Mouse (Mus musculus): Measurements from ENCODE around the gene Gdpgp1. TPM values are rescaled to one million over a fixed set of nuclear protein-coding genes. Genes with fewer than 3 reads are reported as not detected.

Gdpgp1 gene
- polyA plus RNA-seq, 1 experiment from 2014 or later, result 3.7 TPM

- Histone ChIP-seq H3K9ac (peak overlapping the region; percentile 83), H3K27me3 (replicated peaks) (no peaks in the 10 kb centered on the region), H3K27ac (replicated peaks) (peak overlapping the region; percentile 61), H3K36me3 (peaks cover 17% of the 10 kb centered on the region), H3K4me3 (peak overlapping the region; percentile 78), H3K4me1 (peaks cover 21% of the 10 kb centered on the region), H3K9me3 (no peaks in the 10 kb centered on the region), H3K4me2 (peak overlapping the region; percentile 93)
- ATAC-seq (ENCODE audit: extremely low read depth, insufficient number of reproducible peaks, low FRiP score, low TSS enrichment), result peak; percentile 9; the same call in 1 of the 2 replicates
- WGBS, result 1% methylated on average over 29 of the region's 29 CpGs
Observed at GRCm38 (mm10) chr7:80231971-80232488, 635 bp upstream of the Gdpgp1 start.

GRCm38 (mm10) chr7:80233799-80234198 is 1.1 kb downstream of the Gdpgp1 start:
- ATAC-seq (ENCODE audit: extremely low read depth, insufficient number of reproducible peaks, low FRiP score, low TSS enrichment), result no peak
- H3K9me3 ChIP-seq, result no peaks in the 10 kb centered on the region
- H3K4me3 ChIP-seq, result peak overlapping the region; percentile 78
- H3K36me3 ChIP-seq, result peaks cover 8% of the 10 kb centered on the region
- H3K4me2 ChIP-seq, result peak overlapping the region; percentile 93
- WGBS, result 62% methylated on average over 9 of the region's 9 CpGs
- H3K27me3 ChIP-seq (replicated peaks), result no peaks in the 10 kb centered on the region
- H3K9ac ChIP-seq, result peak overlapping the region; percentile 81
- peaks cover 21% of the 10 kb centered on the region for H3K4me1 ChIP-seq
- H3K27ac ChIP-seq (replicated peaks), result no peak overlapping the region

GRCm38 (mm10) chr7:80238542-80238941 is 5.9 kb downstream of the Gdpgp1 start:
- H3K27me3 ChIP-seq (replicated peaks), result no peaks in the 10 kb centered on the region
- no peaks in the 10 kb centered on the region for H3K9me3 ChIP-seq
- peaks cover 6% of the 10 kb centered on the region for H3K4me1 ChIP-seq
- no peak overlapping the region for H3K9ac ChIP-seq
- WGBS, result 84% methylated on average over 10 of the region's 10 CpGs
- H3K4me2 ChIP-seq, result no peak overlapping the region
- peaks cover 33% of the 10 kb centered on the region for H3K36me3 ChIP-seq
- no peak for ATAC-seq (ENCODE audit: extremely low read depth, insufficient number of reproducible peaks, low FRiP score, low TSS enrichment)
- H3K27ac ChIP-seq (replicated peaks), result no peak overlapping the region
- no peak overlapping the region for H3K4me3 ChIP-seq

GRCm38 (mm10) chr7:80241661-80242060 is 9.0 kb downstream of the Gdpgp1 start:
- WGBS, result 76% methylated on average over 4 of the region's 4 CpGs
- ATAC-seq (ENCODE audit: extremely low read depth, insufficient number of reproducible peaks, low FRiP score, low TSS enrichment), result no peak
- H3K9ac ChIP-seq, result no peak overlapping the region
- H3K4me2 ChIP-seq, result no peak overlapping the region
- H3K4me3 ChIP-seq, result no peak overlapping the region
- H3K36me3 ChIP-seq, result peaks cover 33% of the 10 kb centered on the region
- peaks cover 3% of the 10 kb centered on the region for H3K4me1 ChIP-seq
- H3K9me3 ChIP-seq, result no peaks in the 10 kb centered on the region
- H3K27ac ChIP-seq (replicated peaks), result no peak overlapping the region
- no peaks in the 10 kb centered on the region for H3K27me3 ChIP-seq (replicated peaks)

- Histone ChIP-seq H3K36me3 (peaks cover 16% of the 10 kb centered on the region), H3K9me3 (no peaks in the 10 kb centered on the region), H3K27ac (replicated peaks) (no peak overlapping the region), H3K4me3 (no peak overlapping the region), H3K4me1 (peaks cover 8% of the 10 kb centered on the region), H3K27me3 (replicated peaks) (no peaks in the 10 kb centered on the region), H3K9ac (no peak overlapping the region), H3K4me2 (no peak overlapping the region)
- WGBS, result 89% methylated on average over 4 of the region's 4 CpGs
- no peak for ATAC-seq (ENCODE audit: extremely low read depth, insufficient number of reproducible peaks, low FRiP score, low TSS enrichment)
Observed at GRCm38 (mm10) chr7:80244851-80245250, 12.2 kb downstream of the Gdpgp1 start.

- ATAC-seq (ENCODE audit: extremely low read depth, insufficient number of reproducible peaks, low FRiP score, low TSS enrichment), result peak; percentile 98
- 0% methylated on average over 48 of the region's 48 CpGs for WGBS
- Histone ChIP-seq H3K4me2 (peak within 1 kb of the TSS; percentile 74), H3K4me1 (peaks cover 8% of the 10 kb centered on the region), H3K9me3 (no peaks in the 10 kb centered on the region), H3K9ac (peak within 1 kb of the TSS; percentile 85), H3K4me3 (peak within 1 kb of the TSS; percentile 66), H3K36me3 (0 out of 2 replicates have a peak, but pooled peaks cover 2% of the 10 kb centered on the region), H3K27ac (replicated peaks) (peak within 1 kb of the TSS; percentile 82), H3K27me3 (replicated peaks) (no peaks in the 10 kb centered on the region)
Observed at GRCm38 (mm10) chr7:80246148-80246721, 13.6 kb downstream of the Gdpgp1 start, which contains the start of gene Ttll13. Gene Ttll13, plus strand, starts transcription at chr7:80246376.

- Histone ChIP-seq H3K9ac (peak overlapping the region; percentile 85), H3K4me2 (peak overlapping the region; percentile 74), H3K27ac (replicated peaks) (peak overlapping the region; percentile 82), H3K4me1 (peaks cover 8% of the 10 kb centered on the region), H3K27me3 (replicated peaks) (no peaks in the 10 kb centered on the region), H3K36me3 (no peaks in the 10 kb centered on the region), H3K4me3 (peak overlapping the region; percentile 66), H3K9me3 (no peaks in the 10 kb centered on the region)
- 23% methylated on average over 7 of the region's 7 CpGs for WGBS
- ATAC-seq (ENCODE audit: extremely low read depth, insufficient number of reproducible peaks, low FRiP score, low TSS enrichment), result no peak
Observed at GRCm38 (mm10) chr7:80246859-80247258, 14.2 kb downstream of the Gdpgp1 start.

GRCm38 (mm10) chr7:80252437-80252836 is 19.8 kb downstream of the Gdpgp1 start:
- Histone ChIP-seq H3K9me3 (no peaks in the 10 kb centered on the region), H3K9ac (no peak overlapping the region), H3K4me2 (no peak overlapping the region), H3K27me3 (replicated peaks) (peaks cover 28% of the 10 kb centered on the region), H3K4me3 (no peak overlapping the region), H3K4me1 (no peaks in the 10 kb centered on the region), H3K36me3 (no peaks in the 10 kb centered on the region), H3K27ac (replicated peaks) (no peak overlapping the region)
- WGBS, result 74% methylated on average over 7 of the region's 7 CpGs
- no peak for ATAC-seq (ENCODE audit: extremely low read depth, insufficient number of reproducible peaks, low FRiP score, low TSS enrichment)

- Histone ChIP-seq H3K9me3 (no peaks in the 10 kb centered on the region), H3K4me2 (no peak overlapping the region), H3K36me3 (no peaks in the 10 kb centered on the region), H3K27ac (replicated peaks) (no peak overlapping the region), H3K4me1 (no peaks in the 10 kb centered on the region), H3K27me3 (replicated peaks) (peaks cover 32% of the 10 kb centered on the region), H3K9ac (no peak overlapping the region), H3K4me3 (no peak overlapping the region)
- 68% methylated on average over 11 of the region's 11 CpGs for whole genome bisulfite sequencing
- no peak for ATAC-seq (ENCODE audit: extremely low read depth, insufficient number of reproducible peaks, low FRiP score, low TSS enrichment)
Observed at GRCm38 (mm10) chr7:80252886-80253285, 20.2 kb downstream of the Gdpgp1 start.

GRCm38 (mm10) chr7:80255981-80256380 is 23.3 kb downstream of the Gdpgp1 start:
- Histone ChIP-seq H3K27ac (replicated peaks) (no peak overlapping the region), H3K4me1 (peaks cover 7% of the 10 kb centered on the region; the same call in 1 of the 2 replicates), H3K9me3 (no peaks in the 10 kb centered on the region), H3K4me2 (no peak overlapping the region), H3K9ac (no peak overlapping the region), H3K27me3 (replicated peaks) (peaks cover 58% of the 10 kb centered on the region), H3K4me3 (no peak overlapping the region), H3K36me3 (no peaks in the 10 kb centered on the region)
- 58% methylated on average over 2 of the region's 2 CpGs for WGBS
- no peak for ATAC-seq (ENCODE audit: extremely low read depth, insufficient number of reproducible peaks, low FRiP score, low TSS enrichment)

GRCm38 (mm10) chr7:80257706-80258105 is 25.0 kb downstream of the Gdpgp1 start:
- Histone ChIP-seq H3K27ac (replicated peaks) (no peak overlapping the region), H3K9me3 (no peaks in the 10 kb centered on the region), H3K27me3 (replicated peaks) (peaks cover 58% of the 10 kb centered on the region), H3K4me1 (peaks cover 15% of the 10 kb centered on the region), H3K36me3 (no peaks in the 10 kb centered on the region), H3K9ac (no peak overlapping the region), H3K4me3 (no peak overlapping the region), H3K4me2 (no peak overlapping the region)
- no peak for ATAC-seq (ENCODE audit: extremely low read depth, insufficient number of reproducible peaks, low FRiP score, low TSS enrichment)
- 47% methylated on average over 2 of the region's 2 CpGs for WGBS

Data from heart, embryonic 13.5 days (tissue).